Mouse (Mus musculus): Measurements from ENCODE around the gene Alpl. TPM values are rescaled to one million over a fixed set of nuclear protein-coding genes. Genes with fewer than 3 reads are reported as not detected.

The Alpl gene
- total RNA-seq, 2 experiments from 2014 or later = 51.5 to 72.3 TPM

DNA sequence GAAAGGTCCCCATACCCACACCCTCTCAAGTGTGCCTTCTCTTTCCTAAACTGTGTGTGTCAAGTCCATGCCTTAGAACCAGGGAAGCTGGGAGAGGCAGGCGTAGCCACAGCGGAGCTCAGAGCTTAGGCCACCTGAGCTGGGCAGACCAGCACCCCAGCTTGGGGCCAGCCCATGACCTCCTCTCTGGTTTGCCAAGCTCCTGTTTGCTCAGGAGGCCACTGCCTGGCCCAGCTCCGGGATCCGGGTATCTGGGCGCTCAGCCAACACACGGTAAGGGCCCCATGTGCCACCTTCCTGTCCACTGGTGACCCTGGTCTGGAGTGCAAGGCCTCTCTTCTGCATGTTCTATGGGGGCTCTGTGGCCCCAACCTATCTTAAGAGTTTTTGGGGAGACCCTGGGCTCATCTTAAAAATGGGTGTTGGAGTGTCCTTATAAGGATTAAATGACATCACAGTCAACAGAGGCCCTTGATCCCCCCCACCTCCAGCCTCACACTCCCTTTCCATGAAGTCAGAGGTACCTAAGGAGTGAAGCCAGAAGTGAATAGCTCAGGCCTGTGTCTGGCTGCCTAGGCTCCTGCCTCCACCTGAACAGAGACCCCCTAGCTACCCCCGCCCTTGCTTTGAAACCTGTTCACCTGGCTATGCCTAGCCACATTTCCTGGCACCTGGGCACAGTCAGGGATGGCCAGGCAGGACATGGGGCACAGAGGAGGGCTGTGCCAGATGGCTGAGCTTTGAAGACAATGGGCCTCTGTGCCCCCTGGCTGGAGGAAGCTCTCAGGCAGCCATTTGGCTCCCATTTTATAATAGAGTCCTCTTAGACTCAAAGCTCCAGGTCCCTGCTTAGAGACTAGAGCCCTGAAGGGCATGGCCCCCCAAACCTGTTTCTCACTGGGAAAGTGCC lies 97.9 kb downstream of the Alpl start:
- intact Hi-C loops (cut with DNase I) = no loop called here
- peak in 1 of 2 experiments; percentile 23 for DNase-seq

DNA sequence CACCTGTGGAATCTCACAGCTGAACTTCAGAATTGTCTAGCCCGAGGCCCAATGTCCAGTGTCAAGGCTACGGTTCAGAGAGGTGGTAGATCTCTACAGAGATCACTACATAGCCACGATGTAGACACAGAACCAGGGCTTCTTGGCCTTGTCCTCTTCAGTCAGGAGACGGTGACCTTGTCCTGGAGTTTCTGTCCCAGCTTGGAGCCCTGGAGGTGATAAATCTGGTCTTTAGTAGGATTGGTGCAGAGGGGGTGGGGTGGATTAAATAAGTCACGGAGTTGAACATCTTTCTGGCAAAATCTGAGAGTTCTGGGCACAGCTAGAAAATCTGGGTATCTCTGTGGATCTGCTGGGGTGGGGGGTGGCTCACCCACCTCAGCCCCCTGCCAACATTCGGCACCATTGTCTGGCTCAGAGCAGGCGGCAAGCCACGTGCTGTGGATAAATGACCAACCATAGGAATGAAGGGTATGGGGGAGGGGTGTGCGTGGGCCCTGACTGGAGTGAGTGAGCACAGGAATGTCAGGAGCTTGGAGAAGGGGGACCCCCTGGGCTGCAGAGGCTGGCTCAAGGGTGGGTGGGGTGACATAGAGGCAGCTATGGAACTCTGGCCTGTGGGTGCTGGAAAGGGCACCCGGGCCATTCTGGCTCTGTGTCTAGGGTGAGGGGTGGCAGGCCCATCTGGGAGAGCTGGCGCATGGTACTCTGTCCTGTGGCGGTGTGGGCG lies 98.9 kb downstream of the Alpl start:
- intact Hi-C loops (cut with DNase I) = no loop called here
- no peak for DNase-seq

DNA sequence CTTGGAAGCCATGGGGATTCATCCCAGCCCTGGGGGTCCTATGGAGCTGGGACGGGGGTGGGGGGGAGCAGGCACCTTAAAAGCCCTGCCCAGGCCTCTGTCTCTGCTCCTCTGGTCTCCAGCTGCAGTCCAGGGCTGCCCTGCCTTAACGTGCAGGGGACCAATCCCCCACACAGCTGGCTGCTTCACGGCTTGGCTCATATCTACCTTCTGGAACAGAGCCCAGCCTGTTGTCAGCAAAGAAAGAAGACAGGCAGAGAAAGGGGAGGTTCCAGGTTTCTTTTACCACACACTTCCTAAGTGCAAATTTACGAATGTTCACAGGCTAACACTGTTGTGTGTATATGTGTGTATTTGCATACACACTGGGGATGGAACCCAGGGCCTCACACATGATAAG lies 100.3 kb downstream of the Alpl start:
- intact Hi-C loops (cut with DNase I) = no loop called here
- DNase-seq = peak; percentile 20 to 49

DNA sequence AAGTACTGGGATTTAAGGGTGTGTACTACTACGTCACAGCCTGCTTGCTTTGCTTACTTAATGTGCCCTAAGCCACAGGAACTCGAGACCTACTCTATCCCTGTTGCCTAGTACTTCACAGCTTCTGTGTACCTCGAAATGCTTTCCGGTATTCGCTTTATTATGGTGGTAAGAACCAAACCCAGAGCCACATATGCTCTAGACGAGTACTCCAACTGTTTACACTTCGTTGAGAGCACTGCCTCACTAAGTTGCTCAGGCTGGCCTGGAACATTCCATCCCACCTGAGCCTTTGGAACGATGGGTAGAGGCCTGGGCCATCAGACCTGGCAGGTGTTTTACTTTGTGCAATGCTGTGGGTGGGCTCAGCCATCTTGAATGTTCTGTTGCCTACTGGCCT lies 100.9 kb downstream of the Alpl start:
- no peak for DNase-seq
- intact Hi-C loops (cut with DNase I) = no loop called here

DNA sequence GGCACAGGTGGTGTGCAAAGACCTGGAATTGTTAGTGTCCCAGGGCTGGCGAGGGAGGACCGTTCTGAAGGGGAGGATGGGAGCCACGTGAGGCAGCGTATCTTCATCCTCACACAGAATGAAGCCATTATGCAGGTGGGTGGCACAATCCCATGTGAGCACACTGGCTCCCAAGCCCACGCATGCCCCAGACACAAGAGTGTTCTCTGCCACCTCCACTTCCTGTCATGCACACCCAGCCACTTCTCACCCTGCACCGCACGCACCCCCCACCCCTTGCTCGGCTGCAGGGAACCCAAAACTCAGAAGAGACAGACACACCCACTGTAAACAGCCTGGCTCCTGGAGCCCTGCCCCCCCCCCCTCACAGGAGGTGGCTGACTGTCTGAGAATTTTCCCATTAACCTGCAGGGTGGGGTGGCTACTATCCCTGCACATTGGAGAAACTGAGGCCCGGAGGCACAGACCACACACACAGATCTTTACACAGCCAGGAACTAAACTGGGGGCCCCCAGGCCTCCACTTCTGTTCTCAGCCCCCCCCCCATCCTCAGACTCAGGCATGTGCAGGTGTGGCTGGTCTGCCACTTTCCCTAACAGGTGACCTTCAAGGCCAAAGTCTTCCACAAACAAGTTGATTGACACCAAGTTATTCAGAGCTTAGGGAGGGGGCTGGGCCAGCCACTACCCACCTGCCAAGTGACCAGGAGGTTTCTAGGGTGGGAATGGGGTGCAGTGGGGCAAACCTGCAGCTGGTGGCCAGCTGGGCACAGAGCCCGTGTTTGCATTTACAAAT lies 103.9 kb downstream of the Alpl start:
- intact Hi-C loops (cut with DNase I) = no loop called here

More for the DNA sequence above, 103.9 kb downstream of the Alpl start:
- no peak for DNase-seq

Other genes with a start within 250 kb of the Alpl start
- not detected for gene Ldlrad2, start 221.8 kb downstream of the Alpl start, total RNA-seq (2021)
- 10 to 100 TPM; 36.7 to 40.1 TPM for gene Usp48, start 202.6 kb downstream of the Alpl start, total RNA-seq (2021)
- 10 to 100 TPM; 13.9 to 18.3 TPM for gene Rap1gap, start 131.7 kb downstream of the Alpl start, total RNA-seq (2021)
- 100 to 1,000 TPM in 1 of 2 experiments, 10 to 100 TPM in 1; 94.5 to 117 TPM for gene Ece1, start 65.9 kb upstream of the Alpl start, total RNA-seq (2021)
- gene Eif4g3, start 196.6 kb upstream of the Alpl start, total RNA-seq (2021) = 10 to 100 TPM; 58.6 to 59.5 TPM

Measured in heart, postnatal 14 days (tissue).